Mouse (Mus musculus) heart, postnatal 4 days (tissue): ENCODE results near the gene Sult2a5. TPM values are rescaled to one million over a fixed set of nuclear protein-coding genes. Genes with fewer than 3 reads are reported as not detected.

Experiments
- DNase-seq: peaks from one replicate; pipeline ENCODE4 v3.0.0; 2021
- total RNA-seq, 2 experiments: library from RNA; stranded (reverse); gene quantifications; 2 replicates each; pipeline ENCODE4 v1.2.3; 2021

Sult2a5 gene
- total RNA-seq = not detected

DNA sequence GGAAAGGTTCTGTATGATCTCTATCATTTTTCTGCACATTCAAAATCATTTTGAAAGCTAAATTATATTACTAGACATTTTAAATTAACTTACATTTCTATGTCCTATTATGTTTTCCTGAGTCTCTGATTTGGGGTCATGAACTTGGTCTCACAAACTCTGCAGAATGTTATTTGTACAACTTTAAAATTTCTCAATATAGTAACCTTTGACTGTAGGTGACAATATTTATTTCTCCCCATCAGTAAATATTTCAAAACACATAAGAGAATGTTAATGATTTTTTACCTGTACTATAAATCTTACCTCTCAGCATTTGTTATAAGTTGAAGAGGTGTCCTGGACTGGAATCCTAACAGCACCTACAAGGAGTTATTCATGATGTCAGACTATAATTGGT lies at the start of gene Sult2a5:
Sult2a5 (plus strand) TSS at position 301 of the 400 bp plus-strand sequence.
- DNase-seq = no peak

Other genes starting within 250 kb of the Sult2a5 start
- gene Cabp5, start 225.8 kb upstream of the Sult2a5 start, total RNA-seq = under 1 TPM in 1 of 2 experiments, not detected in 1; 0.47 TPM
- not detected for gene Bsph1, start 173.1 kb upstream of the Sult2a5 start, total RNA-seq
- not detected for gene Bsph2, start 52.9 kb upstream of the Sult2a5 start, total RNA-seq
- gene Sult2a2, start 109.5 kb downstream of the Sult2a5 start, total RNA-seq = not detected
- not detected for gene Sult2a1, start 213.4 kb downstream of the Sult2a5 start, total RNA-seq